Mouse (Mus musculus) limb, embryonic 14.5 days (tissue): ENCODE measurements at regions not wholly inside any gene's neighbourhood (a gene's known extent, or its start where the extent isn't known, plus 50 kb on each side); places are given as distances from the start of the nearest gene placed in this dataset.

Source experiments
- ATAC-seq: fragments of 200-750 bp; cut with Nextera tagmentation; 2 replicates; pipeline ENCODE4 v1.8.0; 2017; ENCODE audit warnings: low read depth, moderate number of reproducible peaks, moderate TSS enrichment; ENCODE audit not compliant: low FRiP score
- DNase-seq: peaks from one replicate; pipeline ENCODE4 v3.0.0-alpha.2; 2015; ENCODE audit warnings: low spot score
- H3K27ac ChIP-seq: fragments of 300-500 bp; sonication (generic); replicated peaks from 2 replicates; pipeline ENCODE4 v1.5.1; 2014; ENCODE audit warnings: low read depth, mild to moderate bottlenecking, low read length, moderate library complexity, mixed read lengths
- H3K27me3 ChIP-seq: fragments of 300-500 bp; sonication (generic); 2 replicates; pipeline ENCODE4 v1.6.1; 2014; ENCODE audit warnings: low read length, mixed read lengths; ENCODE audit not compliant: control insufficient read depth, insufficient read depth
- H3K36me3 ChIP-seq: fragments of 300-500 bp; sonication (generic); 2 replicates; pipeline ENCODE4 v1.6.1; 2014; ENCODE audit warnings: mild to moderate bottlenecking, low read length, moderate library complexity, mixed read lengths; ENCODE audit not compliant: control insufficient read depth, insufficient read depth
- H3K4me1 ChIP-seq: fragments of 300-500 bp; sonication (generic); 2 replicates; pipeline ENCODE4 v1.6.1; 2014; ENCODE audit warnings: antibody characterized with exemption, low read length, mixed read lengths; ENCODE audit not compliant: control insufficient read depth, insufficient read depth
- H3K4me2 ChIP-seq: fragments of 300-500 bp; sonication (generic); replicated peaks from 2 replicates; pipeline ENCODE4 v1.6.1; 2014; ENCODE audit warnings: low read depth, mild to moderate bottlenecking, low read length, moderate library complexity; ENCODE audit not compliant: severe bottlenecking
- H3K4me3 ChIP-seq: fragments of 300-500 bp; sonication (generic); replicated peaks from 2 replicates; pipeline ENCODE4 v1.5.1; 2014; ENCODE audit warnings: low read length
- H3K9ac ChIP-seq: fragments of 300-500 bp; sonication (generic); 2 replicates; pipeline ENCODE4 v1.6.1; 2014; ENCODE audit warnings: mild to moderate bottlenecking, low read depth, low read length, moderate library complexity; ENCODE audit not compliant: severe bottlenecking
- H3K9me3 ChIP-seq: fragments of 300-500 bp; sonication (generic); 2 replicates; pipeline ENCODE4 v1.6.1; 2016; ENCODE audit warnings: low read length; ENCODE audit not compliant: control insufficient read depth
- POLR2A ChIP-seq: fragments of 200-500 bp; IDR thresholded peaks from 2 replicates; pipeline ENCODE4 v1.8.0; 2012; ENCODE audit warnings: inconsistent platforms, mild to moderate bottlenecking, moderate library complexity, borderline replicate concordance; ENCODE audit not compliant: insufficient read depth, insufficient read length; ENCODE audit errors: extremely low read depth
- WGBS: fragments of 180-500 bp; shearing (Covaris S2); extraction: QIAGEN DNeasy Blood & Tissue Kit; methylation state at CpG from one replicate; pipeline ENCODE4 v1.1.7; 2014; 5-methylcytosine and 5-hydroxymethylcytosine counted together

DNA sequence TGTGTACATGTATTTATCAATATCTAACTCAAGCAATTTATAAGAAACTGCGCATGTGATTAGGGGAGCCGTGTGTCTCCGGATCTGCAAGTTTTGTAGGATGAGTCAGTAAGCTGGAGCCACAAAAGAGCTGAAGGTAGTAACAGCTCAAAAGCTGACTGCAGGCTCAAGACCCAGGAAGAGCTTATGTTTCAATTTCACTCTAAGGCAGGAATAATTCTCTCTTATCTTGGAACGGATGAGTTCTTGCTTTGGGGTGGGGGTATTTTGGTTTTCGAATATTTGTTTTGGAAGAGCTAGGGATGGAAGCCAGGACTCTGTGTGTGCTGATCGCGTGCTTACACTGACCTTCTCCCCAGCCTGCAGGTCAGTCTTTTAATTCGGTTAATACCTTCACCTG, 169.6 kb upstream of the Cpeb2 start:
- DNase-seq, result no peak
- no peak for TF ChIP-seq POLR2A

DNA sequence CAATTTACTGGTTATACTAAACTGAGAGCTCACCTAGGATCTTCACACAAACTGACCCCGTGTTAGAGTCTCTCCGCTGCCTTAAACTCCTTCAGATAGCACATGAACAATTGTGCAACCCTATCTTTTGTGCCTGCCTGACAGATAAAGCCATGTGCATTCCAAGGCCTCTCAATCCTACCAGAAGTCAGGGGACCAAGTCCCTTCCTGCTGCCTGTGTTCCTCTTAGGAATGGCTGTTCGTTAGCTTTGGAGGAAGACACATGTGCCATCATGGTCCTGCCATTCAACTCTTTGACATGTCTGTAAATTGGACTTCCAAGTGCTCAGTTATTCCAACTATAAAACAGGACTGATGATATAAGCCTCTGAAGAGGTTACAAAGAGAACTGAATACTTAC, 161.4 kb upstream of the Cpeb2 start:
- Histone ChIP-seq H3K4me3 (no peak overlapping the region), H3K4me1 (no peaks in the 10 kb centered on the region), H3K4me2 (no peak overlapping the region), H3K9me3 (no peaks in the 10 kb centered on the region), H3K27me3 (no peaks in the 10 kb centered on the region), H3K9ac (no peak overlapping the region), H3K36me3 (no peaks in the 10 kb centered on the region), H3K27ac (no peak overlapping the region)
- no peak for TF ChIP-seq POLR2A
- DNase-seq, result no peak
- no peak for ATAC-seq
- 94% methylated on average over 3 of the region's 3 CpGs for WGBS

More for the DNA sequence above, 169.6 kb upstream of the Cpeb2 start:
- no peak overlapping the region for H3K4me3 ChIP-seq
- H3K4me2 ChIP-seq, result no peak overlapping the region
- no peak overlapping the region for H3K9ac ChIP-seq
- H3K27ac ChIP-seq, result no peak overlapping the region
- H3K27me3 ChIP-seq, result no peaks in the 10 kb centered on the region
- no peaks in the 10 kb centered on the region for H3K36me3 ChIP-seq
- no peaks in the 10 kb centered on the region for H3K9me3 ChIP-seq
- 82% methylated on average over 8 of the region's 8 CpGs for whole genome bisulfite sequencing
- H3K4me1 ChIP-seq, result no peaks in the 10 kb centered on the region
- no peak for ATAC-seq

DNA sequence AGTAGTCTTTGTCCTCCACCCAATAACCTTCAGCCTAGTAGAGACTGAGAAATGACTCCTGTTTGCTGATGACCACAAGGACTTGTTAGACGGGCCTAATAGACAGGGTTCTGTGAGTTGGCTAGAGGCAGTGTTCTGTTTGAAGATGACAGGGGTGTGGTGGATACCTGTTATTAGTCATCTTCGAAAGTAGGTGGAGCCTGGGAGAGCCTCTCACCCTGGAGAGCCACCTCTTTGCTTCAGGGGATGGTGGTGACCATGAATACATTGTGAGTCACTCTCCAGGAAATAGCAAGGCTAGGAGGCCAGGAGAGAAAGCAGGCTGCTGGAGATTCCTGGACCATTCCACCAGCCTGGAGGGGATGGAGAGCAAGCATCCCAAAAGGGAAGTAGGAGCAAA, 160.6 kb upstream of the Cpeb2 start:
- Histone ChIP-seq H3K4me1 (no peaks in the 10 kb centered on the region), H3K27me3 (no peaks in the 10 kb centered on the region), H3K4me2 (no peak overlapping the region), H3K4me3 (no peak overlapping the region), H3K9ac (no peak overlapping the region), H3K9me3 (no peaks in the 10 kb centered on the region), H3K27ac (no peak overlapping the region), H3K36me3 (no peaks in the 10 kb centered on the region)
- DNase-seq (no peak), ATAC-seq (no peak)
- TF ChIP-seq POLR2A, result no peak
- 76% methylated on average over 2 of the region's 2 CpGs for WGBS

DNA sequence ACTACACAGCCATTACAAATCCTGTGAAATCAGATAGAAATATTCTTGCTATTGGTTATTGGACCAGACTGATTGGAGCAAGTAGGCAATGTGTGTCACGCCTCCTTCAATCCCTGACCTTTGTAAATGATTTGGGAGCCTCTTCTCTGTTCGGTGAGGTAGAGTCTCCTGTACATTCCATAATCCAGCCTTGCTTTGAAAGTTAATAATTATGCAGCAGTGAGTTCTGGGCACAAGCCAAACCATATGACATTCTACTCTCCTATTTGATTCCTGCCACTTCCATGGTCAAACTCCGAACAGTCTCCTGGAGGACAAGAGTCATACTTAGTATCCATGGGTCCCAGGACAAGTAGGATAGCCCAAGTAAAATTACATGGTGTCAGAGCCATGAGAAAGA, 158.4 kb upstream of the Cpeb2 start:
- H3K9ac ChIP-seq, result no peak overlapping the region
- DNase-seq, result no peak
- no peaks in the 10 kb centered on the region for H3K36me3 ChIP-seq
- 80% methylated on average over 3 of the region's 3 CpGs for WGBS
- ATAC-seq, result no peak
- no peaks in the 10 kb centered on the region for H3K9me3 ChIP-seq
- H3K4me1 ChIP-seq, result no peaks in the 10 kb centered on the region
- no peak overlapping the region for H3K27ac ChIP-seq
- TF ChIP-seq POLR2A, result no peak
- no peak overlapping the region for H3K4me2 ChIP-seq
- H3K4me3 ChIP-seq, result no peak overlapping the region
- H3K27me3 ChIP-seq, result no peaks in the 10 kb centered on the region

DNA sequence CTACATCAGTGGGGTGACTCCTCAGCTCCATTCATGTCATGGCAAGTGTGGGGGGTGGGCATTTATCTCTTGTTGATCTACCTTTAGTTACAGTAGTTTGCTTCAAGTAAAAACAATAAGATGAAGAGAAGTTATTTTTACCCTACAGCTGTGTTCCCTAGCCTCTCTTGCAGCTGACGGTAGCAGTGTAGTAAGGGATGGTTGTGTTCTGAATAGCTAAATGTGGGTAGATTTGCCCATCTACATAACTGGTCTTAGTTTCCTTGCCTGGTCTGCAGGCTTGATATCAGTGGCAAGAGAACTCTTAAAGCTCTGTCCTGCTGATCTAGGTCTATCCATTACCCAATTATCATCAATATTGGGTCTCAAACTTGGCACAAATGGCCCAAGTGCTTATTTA, 152.7 kb upstream of the Cpeb2 start:
- no peak for DNase-seq
- H3K36me3 ChIP-seq, result no peaks in the 10 kb centered on the region
- no peaks in the 10 kb centered on the region for H3K27me3 ChIP-seq
- no peak overlapping the region for H3K4me2 ChIP-seq
- no peaks in the 10 kb centered on the region for H3K4me1 ChIP-seq
- no peak overlapping the region for H3K27ac ChIP-seq
- H3K4me3 ChIP-seq, result no peak overlapping the region
- H3K9ac ChIP-seq, result no peak overlapping the region
- ATAC-seq, result no peak
- WGBS, result 88% methylated on average over 1 of the region's 1 CpGs
- no peak for TF ChIP-seq POLR2A
- no peaks in the 10 kb centered on the region for H3K9me3 ChIP-seq

DNA sequence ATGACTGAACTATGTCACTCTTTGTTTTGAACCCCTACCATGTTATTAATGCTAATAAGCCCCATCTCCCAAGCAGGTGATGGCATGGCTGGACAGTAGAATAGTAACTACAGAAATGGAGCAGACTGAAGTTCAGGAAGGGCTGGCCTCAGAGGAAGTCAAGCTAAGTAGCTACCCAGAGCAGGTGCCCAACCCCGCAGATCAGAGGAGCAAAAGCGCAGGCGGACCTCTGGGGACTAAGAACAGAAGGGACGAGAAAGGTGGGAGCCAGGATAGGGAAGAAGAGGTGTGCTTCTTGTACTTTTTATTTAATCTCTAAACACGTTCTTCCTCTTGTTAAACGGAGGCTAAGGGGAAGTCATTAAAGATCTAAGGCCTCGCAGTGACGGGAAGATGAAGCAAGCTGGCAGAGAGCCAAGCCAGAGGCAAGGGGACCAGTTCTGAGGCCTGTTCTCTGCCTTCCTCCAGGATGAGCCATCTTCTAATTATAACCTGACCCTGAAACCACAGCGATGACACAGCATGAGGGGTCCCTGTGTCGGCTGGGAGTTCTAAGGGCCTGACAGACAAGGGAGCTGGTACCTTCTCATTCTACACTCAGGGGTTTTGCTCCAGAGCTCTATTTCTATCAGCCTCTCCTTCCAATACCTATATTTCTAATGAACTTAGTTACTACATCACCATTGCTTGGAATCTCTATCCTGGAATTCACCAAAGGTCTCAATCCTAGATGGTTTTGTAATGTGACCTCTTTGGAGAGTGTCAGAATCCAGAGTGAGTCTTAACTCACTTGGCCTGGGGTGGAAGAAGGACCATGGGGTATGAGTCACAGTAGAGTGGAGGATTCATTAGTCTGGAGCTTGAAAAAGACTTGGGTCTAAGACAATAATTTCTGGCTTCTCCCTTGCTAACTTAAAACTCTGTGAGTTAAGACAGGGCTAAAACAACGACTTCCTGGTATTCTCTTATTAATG, 151.1 kb upstream of the Cpeb2 start:
- peak; percentile 32 for DNase-seq
- H3K4me2 ChIP-seq, result no peak overlapping the region
- H3K9me3 ChIP-seq, result no peaks in the 10 kb centered on the region
- no peak for ATAC-seq
- no peak overlapping the region for H3K9ac ChIP-seq
- H3K36me3 ChIP-seq, result no peaks in the 10 kb centered on the region
- H3K4me1 ChIP-seq, result no peaks in the 10 kb centered on the region
- WGBS, result 46% methylated on average over 11 of the region's 11 CpGs
- no peak overlapping the region for H3K27ac ChIP-seq
- no peak for TF ChIP-seq POLR2A
- H3K27me3 ChIP-seq, result no peaks in the 10 kb centered on the region
- H3K4me3 ChIP-seq, result no peak overlapping the region
